Mouse (Mus musculus): ENCODE data around the gene Il1rapl2. TPM values are rescaled to one million over a fixed set of nuclear protein-coding genes. Genes with fewer than 3 reads are reported as not detected.

Gene Il1rapl2
- polyA plus RNA-seq, 1 experiment: not detected

DNA sequence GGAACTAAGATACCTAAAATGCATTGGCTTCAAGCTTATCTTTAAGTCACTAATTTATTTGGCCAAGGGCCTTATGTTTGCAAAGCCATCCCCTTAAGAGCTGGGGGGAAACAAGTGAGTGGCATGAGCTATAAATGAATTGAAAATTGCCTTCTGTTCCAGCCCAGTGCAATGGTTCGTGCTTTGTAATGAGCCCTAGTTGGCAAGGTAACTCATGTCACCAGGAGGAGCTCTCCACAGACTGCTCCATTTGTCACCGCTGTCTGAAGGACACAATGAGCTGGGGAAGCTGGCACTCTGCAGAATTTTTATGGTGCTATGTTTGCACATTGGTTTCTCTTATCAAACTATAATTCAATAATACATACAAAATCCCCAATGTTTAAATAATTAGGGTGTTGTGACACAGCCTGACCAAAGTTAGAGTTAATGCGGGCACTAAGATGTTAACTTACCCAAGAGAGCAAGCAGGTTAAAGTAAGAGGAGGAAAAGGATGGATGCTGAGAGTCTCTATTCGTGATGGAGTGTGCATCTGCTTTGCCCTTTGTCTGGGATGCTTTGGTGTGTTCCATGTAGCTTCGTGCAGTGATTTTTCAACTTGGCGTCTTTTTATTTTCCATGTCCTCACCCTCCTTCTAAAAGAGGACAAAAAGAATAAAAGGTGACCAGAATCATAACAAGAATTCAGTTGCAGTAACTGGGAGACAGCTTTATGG, 235.2 kb downstream of the Il1rapl2 start:
- H3K4me3 ChIP-seq (replicated peaks): no peak overlapping the region
- TF ChIP-seq GATA1 (IDR thresholded peaks at IDR 0.05; ENCODE audit: low read length) (no peak), TAL1 (IDR thresholded peaks at IDR 0.05; ENCODE audit: low read length) (no peak)
- no peaks in the 10 kb centered on the region for H3K9me3 ChIP-seq (ENCODE audit: control insufficient read depth, low read length)
- H3K4me1 ChIP-seq (ENCODE audit: control insufficient read depth): no peaks in the 10 kb centered on the region
- no peaks in the 10 kb centered on the region for H3K27me3 ChIP-seq (ENCODE audit: control insufficient read depth)
- H3K36me3 ChIP-seq (ENCODE audit: control insufficient read depth): no peaks in the 10 kb centered on the region

DNA sequence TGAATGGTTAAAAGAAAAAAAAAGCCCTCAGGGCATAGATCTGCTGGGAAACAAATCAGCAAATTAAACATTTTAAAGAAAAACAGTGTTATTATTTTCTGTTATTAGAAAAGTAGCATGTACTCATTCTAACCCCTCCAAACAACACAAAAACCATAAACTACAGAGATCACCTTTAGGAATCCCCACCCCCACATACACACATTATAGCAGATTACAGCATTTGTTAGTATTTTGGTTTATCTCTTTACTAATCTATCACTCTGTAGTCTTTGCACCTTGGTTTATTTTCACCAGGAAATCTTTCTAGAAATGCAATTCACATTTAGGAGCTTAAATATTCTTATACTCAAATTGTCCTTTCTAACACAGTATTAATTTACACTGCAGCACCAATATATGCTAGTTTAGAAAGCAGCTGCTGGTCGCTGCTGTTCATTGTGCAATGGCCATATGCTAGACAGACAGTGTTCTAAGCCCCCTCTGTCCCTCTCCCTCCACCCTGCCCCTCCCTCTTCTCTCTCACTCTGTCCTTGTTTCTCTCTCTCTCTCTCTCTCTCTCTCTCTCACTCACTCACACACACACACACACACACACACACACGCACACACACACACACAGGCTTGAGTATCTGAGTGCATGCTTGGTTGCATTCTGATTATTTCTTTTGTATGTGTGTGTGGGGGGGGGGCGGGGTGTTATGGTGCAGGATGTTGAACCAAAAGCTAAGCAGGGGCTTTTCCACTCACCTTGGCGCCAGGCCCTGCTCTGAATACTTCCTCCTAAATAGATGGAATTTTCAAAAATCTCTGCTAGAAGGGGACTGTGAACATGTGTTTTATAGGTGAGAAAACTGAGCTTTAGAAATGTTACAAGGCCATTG, 236.1 kb downstream of the Il1rapl2 start:
- Histone ChIP-seq H3K36me3 (ENCODE audit: control insufficient read depth) (no peaks in the 10 kb centered on the region), H3K9me3 (ENCODE audit: control insufficient read depth, low read length) (no peaks in the 10 kb centered on the region), H3K4me3 (replicated peaks) (no peak overlapping the region), H3K27me3 (ENCODE audit: control insufficient read depth) (no peaks in the 10 kb centered on the region), H3K4me1 (ENCODE audit: control insufficient read depth) (no peaks in the 10 kb centered on the region)
- no peak for TF ChIP-seq TAL1 (IDR thresholded peaks at IDR 0.05; ENCODE audit: low read length)
- no peak for TF ChIP-seq GATA1 (IDR thresholded peaks at IDR 0.05; ENCODE audit: low read length)

DNA sequence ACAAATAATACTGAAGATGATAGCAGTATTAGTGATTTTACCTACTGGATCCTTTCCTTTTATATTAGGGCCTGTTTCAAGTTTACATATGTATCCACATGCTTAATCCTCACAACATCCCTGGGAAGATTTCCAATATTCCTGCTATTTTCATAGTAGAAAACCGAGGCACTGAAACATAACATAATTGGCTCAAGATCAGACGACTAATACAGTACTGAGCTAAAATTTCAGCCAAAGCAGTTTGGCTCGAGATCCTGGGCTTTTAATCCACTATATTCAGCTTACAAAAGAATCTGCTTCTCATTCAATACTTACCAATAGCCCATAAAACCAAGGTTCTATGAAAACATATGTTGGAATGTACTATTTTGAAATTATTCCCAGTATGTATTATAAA, 239.1 kb downstream of the Il1rapl2 start:
- H3K4me3 ChIP-seq (replicated peaks): no peak overlapping the region
- TF ChIP-seq GATA1 (IDR thresholded peaks at IDR 0.05; ENCODE audit: low read length) (no peak), TAL1 (IDR thresholded peaks at IDR 0.05; ENCODE audit: low read length) (no peak)
- H3K4me1 ChIP-seq (ENCODE audit: control insufficient read depth): no peaks in the 10 kb centered on the region
- H3K27me3 ChIP-seq (ENCODE audit: control insufficient read depth): no peaks in the 10 kb centered on the region
- H3K36me3 ChIP-seq (ENCODE audit: control insufficient read depth): no peaks in the 10 kb centered on the region
- H3K9me3 ChIP-seq (ENCODE audit: control insufficient read depth, low read length): no peaks in the 10 kb centered on the region

DNA sequence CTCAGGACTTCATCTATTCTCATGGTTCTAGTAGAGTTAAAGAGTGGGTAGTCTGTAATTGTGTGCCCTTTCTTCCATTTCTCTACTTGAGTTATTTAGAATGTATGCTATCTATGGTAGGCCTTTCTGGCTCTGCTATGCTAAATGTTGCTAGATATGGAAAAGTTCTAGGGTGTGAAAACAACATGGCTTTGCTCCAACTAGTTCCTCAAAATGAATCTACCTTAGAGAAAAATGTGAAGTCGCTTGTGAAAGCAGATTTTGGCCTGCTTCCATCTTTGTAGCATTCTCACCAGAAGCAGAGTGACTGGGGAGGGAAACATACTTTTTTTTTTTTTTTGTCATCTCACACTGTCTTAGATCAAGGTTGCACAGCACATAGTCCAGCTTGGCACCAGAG, 241.7 kb downstream of the Il1rapl2 start:
- H3K27me3 ChIP-seq (ENCODE audit: control insufficient read depth): no peaks in the 10 kb centered on the region
- TF ChIP-seq TAL1 (IDR thresholded peaks at IDR 0.05; ENCODE audit: low read length) (no peak), GATA1 (IDR thresholded peaks at IDR 0.05; ENCODE audit: low read length) (no peak)
- no peaks in the 10 kb centered on the region for H3K36me3 ChIP-seq (ENCODE audit: control insufficient read depth)
- no peaks in the 10 kb centered on the region for H3K4me1 ChIP-seq (ENCODE audit: control insufficient read depth)
- H3K4me3 ChIP-seq (replicated peaks): no peak overlapping the region
- no peaks in the 10 kb centered on the region for H3K9me3 ChIP-seq (ENCODE audit: control insufficient read depth, low read length)

DNA sequence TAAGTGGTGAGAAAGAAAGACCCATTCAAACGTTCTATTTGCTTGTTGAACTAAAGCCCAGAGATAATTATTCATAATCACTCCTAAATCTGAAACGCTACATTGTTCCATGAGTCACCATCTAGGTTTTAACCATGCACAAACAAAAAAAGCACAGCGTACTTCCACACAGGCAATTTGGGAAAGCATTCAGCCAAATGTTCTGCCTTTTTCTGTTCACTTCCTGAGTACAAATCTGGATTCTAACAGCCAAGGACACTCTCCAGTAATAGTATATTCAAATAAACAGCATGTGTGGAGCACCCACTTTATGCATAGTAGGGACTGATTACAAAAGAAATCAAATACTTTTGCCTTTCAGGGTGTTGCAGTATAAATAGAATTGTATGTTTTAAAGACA, 278.5 kb downstream of the Il1rapl2 start:
- Histone ChIP-seq H3K36me3 (ENCODE audit: control insufficient read depth) (no peaks in the 10 kb centered on the region), H3K4me3 (replicated peaks) (no peak overlapping the region), H3K9me3 (ENCODE audit: control insufficient read depth, low read length) (no peaks in the 10 kb centered on the region), H3K27me3 (ENCODE audit: control insufficient read depth) (no peaks in the 10 kb centered on the region), H3K4me1 (ENCODE audit: control insufficient read depth) (no peaks in the 10 kb centered on the region)
- TF ChIP-seq GATA1 (IDR thresholded peaks at IDR 0.05; ENCODE audit: low read length) (no peak), TAL1 (IDR thresholded peaks at IDR 0.05; ENCODE audit: low read length) (no peak)

DNA sequence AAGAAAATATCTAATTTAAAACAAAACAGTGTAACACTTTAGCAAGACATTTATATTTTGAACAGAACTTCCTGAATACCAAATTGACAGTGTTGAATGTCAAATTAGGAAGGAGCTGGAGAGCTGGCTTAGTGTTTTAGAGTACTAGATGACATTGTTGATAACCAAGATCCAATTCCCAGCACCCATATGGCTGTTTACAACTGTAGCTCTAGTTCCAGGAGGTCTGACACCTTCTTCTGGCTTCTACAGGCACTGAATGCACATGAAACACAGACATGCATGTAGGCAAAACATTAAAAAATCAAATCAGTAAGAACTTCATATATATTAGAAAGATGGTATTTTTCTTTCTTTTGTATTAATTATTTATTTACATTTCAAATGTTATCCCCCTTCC, 353.1 kb downstream of the Il1rapl2 start:
- TF ChIP-seq GATA1 (IDR thresholded peaks at IDR 0.05; ENCODE audit: low read length) (no peak), TAL1 (IDR thresholded peaks at IDR 0.05; ENCODE audit: low read length) (no peak)
- H3K27me3 ChIP-seq (ENCODE audit: control insufficient read depth): no peaks in the 10 kb centered on the region
- H3K36me3 ChIP-seq (ENCODE audit: control insufficient read depth): no peaks in the 10 kb centered on the region
- no peaks in the 10 kb centered on the region for H3K4me1 ChIP-seq (ENCODE audit: control insufficient read depth)
- no peak overlapping the region for H3K4me3 ChIP-seq (replicated peaks)
- no peaks in the 10 kb centered on the region for H3K9me3 ChIP-seq (ENCODE audit: control insufficient read depth, low read length)

DNA sequence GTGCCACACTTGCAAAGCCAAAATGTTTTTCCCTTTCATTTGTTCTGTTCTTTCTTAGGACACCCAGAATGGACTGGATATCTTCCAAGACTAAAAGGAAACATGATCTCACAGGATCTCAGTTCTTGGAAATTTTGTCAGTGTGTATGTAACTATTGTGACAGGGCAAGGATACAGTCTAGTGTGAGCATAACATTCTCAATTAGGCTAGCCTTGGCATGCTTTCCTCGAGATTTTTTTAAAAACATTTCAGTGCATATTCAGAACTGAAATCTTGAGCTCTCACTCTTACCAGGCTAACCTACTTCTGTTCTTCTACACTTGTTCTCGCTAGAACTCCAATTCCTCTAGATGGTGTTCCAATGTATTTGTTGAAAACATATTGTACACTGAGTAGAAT, 356.4 kb downstream of the Il1rapl2 start:
- no peaks in the 10 kb centered on the region for H3K9me3 ChIP-seq (ENCODE audit: control insufficient read depth, low read length)

DNA sequence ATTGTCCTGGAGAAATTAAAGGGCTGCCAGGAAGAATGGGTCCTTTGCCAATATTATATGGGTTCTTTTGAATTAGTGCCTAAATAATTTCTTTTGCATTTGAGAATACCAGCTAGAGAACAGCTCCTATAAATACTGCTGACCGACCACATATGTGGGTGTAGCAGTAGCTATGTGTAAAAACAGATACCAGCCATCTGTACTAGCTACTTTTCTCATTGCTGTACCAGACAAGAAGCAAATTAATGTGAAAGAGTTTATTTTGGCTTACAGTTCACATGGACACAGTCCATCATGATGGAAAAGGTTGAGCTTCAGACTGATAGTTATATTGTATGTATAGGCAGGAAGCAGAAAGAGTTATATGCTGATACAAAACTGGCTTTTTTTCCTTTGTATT, 377.3 kb downstream of the Il1rapl2 start:
- no peaks in the 10 kb centered on the region for H3K27me3 ChIP-seq (ENCODE audit: control insufficient read depth)
- no peak overlapping the region for H3K4me3 ChIP-seq (replicated peaks)
- no peaks in the 10 kb centered on the region for H3K4me1 ChIP-seq (ENCODE audit: control insufficient read depth)
- no peaks in the 10 kb centered on the region for H3K36me3 ChIP-seq (ENCODE audit: control insufficient read depth)
- no peak for TF ChIP-seq GATA1 (IDR thresholded peaks at IDR 0.05; ENCODE audit: low read length)
- no peak for TF ChIP-seq TAL1 (IDR thresholded peaks at IDR 0.05; ENCODE audit: low read length)
- no peaks in the 10 kb centered on the region for H3K9me3 ChIP-seq (ENCODE audit: control insufficient read depth, low read length)

More for the DNA sequence above, 356.4 kb downstream of the Il1rapl2 start:
- TF ChIP-seq TAL1 (IDR thresholded peaks at IDR 0.05; ENCODE audit: low read length) (no peak), GATA1 (IDR thresholded peaks at IDR 0.05; ENCODE audit: low read length) (no peak)
- Histone ChIP-seq H3K27me3 (ENCODE audit: control insufficient read depth) (no peaks in the 10 kb centered on the region), H3K4me3 (replicated peaks) (no peak overlapping the region), H3K4me1 (ENCODE audit: control insufficient read depth) (no peaks in the 10 kb centered on the region), H3K36me3 (ENCODE audit: control insufficient read depth) (no peaks in the 10 kb centered on the region)

DNA sequence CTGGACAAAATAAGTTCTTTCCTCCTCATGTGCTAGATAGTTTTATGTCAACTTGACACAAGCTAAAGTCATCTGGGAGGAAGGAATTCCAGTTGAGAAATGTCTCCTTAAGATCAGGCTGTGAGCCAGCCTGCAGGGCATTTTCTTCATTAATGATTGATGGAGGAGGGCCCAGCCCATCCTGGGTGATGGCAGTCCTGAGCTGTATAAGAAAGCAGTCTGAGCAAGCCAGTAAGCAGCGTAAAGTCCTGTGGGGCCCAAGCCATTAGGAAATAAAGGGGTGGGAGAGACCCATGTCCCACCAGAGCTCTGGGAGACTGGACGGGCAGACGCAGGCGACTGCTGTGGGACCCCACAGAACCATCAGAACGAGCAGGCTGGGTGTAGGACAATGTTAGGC, 400.9 kb downstream of the Il1rapl2 start:
- TF ChIP-seq GATA1 (IDR thresholded peaks at IDR 0.05; ENCODE audit: low read length): no peak
- no peak for TF ChIP-seq TAL1 (IDR thresholded peaks at IDR 0.05; ENCODE audit: low read length)
- Histone ChIP-seq H3K27me3 (ENCODE audit: control insufficient read depth) (no peaks in the 10 kb centered on the region), H3K4me1 (ENCODE audit: control insufficient read depth) (no peaks in the 10 kb centered on the region), H3K36me3 (ENCODE audit: control insufficient read depth) (no peaks in the 10 kb centered on the region), H3K9me3 (ENCODE audit: control insufficient read depth, low read length) (peaks cover 2% of the 10 kb centered on the region; the same call in 1 of the 2 replicates), H3K4me3 (replicated peaks) (no peak overlapping the region)
